Mouse (Mus musculus) hindbrain, embryonic 11.5 days (tissue): ENCODE measurements at regions not wholly inside any gene's neighbourhood (a gene's known extent, or its start where the extent isn't known, plus 50 kb on each side); places are given as distances from the start of the nearest gene placed in this dataset.

Experiments
- ATAC-seq: fragments of 200-750 bp; cut with Nextera tagmentation; 2 replicates; pipeline ENCODE4 v1.8.0; 2017; ENCODE audit warnings: mild to moderate bottlenecking, moderate TSS enrichment, moderate library complexity; ENCODE audit not compliant: low FRiP score
- DNase-seq: peaks from one replicate; pipeline ENCODE4 v3.0.0-alpha.2; 2015; ENCODE audit warnings: low spot score
- H3K27ac ChIP-seq: fragments of 300-500 bp; sonication (generic); 2 replicates; pipeline ENCODE4 v1.5.1; 2014; ENCODE audit warnings: mild to moderate bottlenecking, low read depth, low read length
- H3K27me3 ChIP-seq: fragments of 300-500 bp; sonication (generic); 2 replicates; pipeline ENCODE4 v1.6.1; 2014; ENCODE audit warnings: mild to moderate bottlenecking, low read length, moderate library complexity, mixed read lengths; ENCODE audit not compliant: control insufficient read depth, insufficient read depth
- H3K36me3 ChIP-seq: fragments of 300-500 bp; sonication (generic); 2 replicates; pipeline ENCODE4 v1.6.1; 2014; ENCODE audit warnings: mild to moderate bottlenecking, low read length, moderate library complexity, mixed read lengths; ENCODE audit not compliant: control insufficient read depth, insufficient read depth
- H3K4me1 ChIP-seq: fragments of 300-500 bp; sonication (generic); replicated peaks from 2 replicates; pipeline ENCODE4 v1.6.1; 2014; ENCODE audit warnings: low read length, mixed read lengths; ENCODE audit not compliant: control insufficient read depth, insufficient read depth
- H3K4me2 ChIP-seq: fragments of 300-500 bp; sonication (generic); replicated peaks from 2 replicates; pipeline ENCODE4 v1.6.1; 2014; ENCODE audit warnings: mild to moderate bottlenecking, low read depth, low read length
- H3K4me3 ChIP-seq: fragments of 300-500 bp; sonication (generic); 2 replicates; pipeline ENCODE4 v1.5.1; 2014; ENCODE audit warnings: low read depth, low read length
- H3K9ac ChIP-seq: fragments of 300-500 bp; sonication (generic); 2 replicates; pipeline ENCODE4 v1.6.1; 2014; ENCODE audit warnings: low read depth, low read length
- H3K9me3 ChIP-seq: fragments of 300-500 bp; sonication (generic); 2 replicates; pipeline ENCODE4 v1.6.1; 2016; ENCODE audit warnings: low read length; ENCODE audit not compliant: control insufficient read depth
- WGBS: fragments of 180-500 bp; shearing (Covaris S2); extraction: QIAGEN DNeasy Blood & Tissue Kit; methylation state at CpG from one replicate; pipeline ENCODE4 v1.1.7; 2014; 5-methylcytosine and 5-hydroxymethylcytosine counted together

DNA sequence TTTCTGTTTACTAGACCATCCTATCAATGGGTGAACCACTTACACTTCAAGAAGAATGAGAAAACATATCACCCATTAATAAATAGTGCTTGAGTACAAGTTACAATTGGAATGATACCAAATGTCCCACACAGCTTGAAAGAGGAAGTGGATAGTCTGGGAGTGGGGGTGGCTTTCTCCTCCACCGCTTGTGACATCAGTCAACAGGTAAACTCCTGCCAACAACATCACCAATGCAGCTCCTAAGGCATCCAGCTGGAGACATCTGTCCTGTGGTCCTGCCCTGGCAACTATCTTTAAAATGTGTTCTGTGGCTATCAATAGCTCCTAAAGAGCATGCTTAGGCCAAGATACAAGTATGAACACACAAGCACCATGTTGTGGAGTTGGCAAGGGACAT, 233.7 kb upstream of the Jade1 start:
- H3K9ac ChIP-seq: no peak overlapping the region
- H3K9me3 ChIP-seq: no peaks in the 10 kb centered on the region
- no peak for DNase-seq
- WGBS: 100% methylated on average over 1 of the region's 1 CpGs
- no peak overlapping the region for H3K4me3 ChIP-seq
- H3K4me1 ChIP-seq: no peaks in the 10 kb centered on the region
- no peaks in the 10 kb centered on the region for H3K27me3 ChIP-seq
- no peak overlapping the region for H3K4me2 ChIP-seq
- H3K36me3 ChIP-seq: no peaks in the 10 kb centered on the region
- no peak for ATAC-seq
- no peak overlapping the region for H3K27ac ChIP-seq

DNA sequence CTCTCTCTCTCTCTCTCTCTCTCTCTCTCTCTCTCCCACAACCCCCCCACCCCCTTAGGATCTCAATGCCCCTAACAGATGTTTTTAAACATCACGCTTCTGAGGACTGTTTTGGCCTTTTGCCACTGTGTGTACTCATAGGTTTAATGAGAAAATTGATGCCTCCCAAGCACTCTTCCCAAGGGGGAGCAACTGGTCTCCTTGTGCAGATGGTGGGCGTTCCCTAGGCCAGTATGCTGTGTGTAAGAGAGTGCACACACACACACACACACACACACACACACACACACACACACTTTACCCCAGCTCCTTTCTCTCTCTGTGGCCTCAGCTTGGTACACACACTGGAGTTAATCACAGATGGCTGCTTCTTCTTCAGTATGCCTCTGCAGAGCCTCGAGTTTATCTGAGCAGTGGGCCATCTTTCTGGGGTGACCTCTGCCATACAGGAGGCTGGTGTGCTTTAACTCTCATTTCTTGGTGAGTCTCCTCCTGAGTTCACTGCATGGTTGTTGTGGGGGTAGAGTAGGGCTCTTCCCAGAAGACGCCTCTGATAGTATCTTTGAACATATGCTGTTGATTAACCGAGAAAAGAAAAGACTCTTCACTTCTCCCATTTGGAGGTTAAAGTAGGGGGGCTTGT, 236.2 kb upstream of the Jade1 start:
- DNase-seq (no peak), ATAC-seq (no peak)
- H3K36me3 ChIP-seq: no peaks in the 10 kb centered on the region

DNA sequence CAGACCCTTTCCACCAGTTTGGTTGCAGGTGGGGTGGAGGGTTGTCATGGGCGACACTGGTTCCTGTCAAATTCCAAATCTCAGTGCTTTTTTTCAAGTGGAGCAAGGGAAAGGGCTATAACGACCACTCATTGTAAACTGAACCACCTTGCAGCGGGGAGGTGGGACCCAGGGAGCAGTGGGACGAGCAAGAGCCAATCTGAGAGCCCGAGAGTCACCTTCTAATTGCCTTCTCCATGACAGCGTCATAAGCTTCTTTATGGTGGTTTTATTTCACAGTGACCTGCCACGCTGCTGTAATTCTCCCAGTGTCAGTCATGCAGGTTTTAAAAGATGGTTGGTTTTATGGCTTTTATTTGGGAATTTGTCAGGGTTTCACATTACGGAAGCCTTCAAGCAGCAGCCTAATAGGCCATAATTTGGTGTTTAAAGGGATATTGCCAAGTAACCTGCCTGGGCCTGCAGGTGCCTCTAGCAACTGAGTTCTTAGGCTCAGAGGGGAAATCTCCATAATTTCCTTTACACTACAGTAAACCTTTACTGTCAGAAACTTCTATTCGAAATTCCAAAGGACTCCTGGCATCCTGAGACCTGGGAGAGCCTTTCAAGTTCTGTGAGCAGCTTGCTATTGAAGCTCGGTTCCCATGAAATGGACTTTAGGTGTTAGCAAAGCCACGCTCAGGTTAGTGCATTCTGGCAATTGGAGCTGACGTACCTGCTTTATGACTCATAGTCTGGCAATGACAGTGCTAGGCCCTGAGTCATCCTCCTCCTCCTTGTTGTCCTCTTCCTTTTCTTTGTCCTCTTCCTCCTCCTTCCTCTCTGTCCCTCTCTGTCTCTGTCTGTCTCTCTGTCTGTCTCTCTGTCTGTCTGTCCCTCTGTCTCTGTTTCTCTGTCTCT, 235.6 kb upstream of the Pgrmc2 start:
- no peak overlapping the region for H3K27ac ChIP-seq
- DNase-seq (no peak), ATAC-seq (no peak)
- no peaks in the 10 kb centered on the region for H3K36me3 ChIP-seq
- WGBS: 75% methylated on average over 12 of the region's 12 CpGs
- H3K9ac ChIP-seq: no peak overlapping the region
- H3K9me3 ChIP-seq: no peaks in the 10 kb centered on the region
- no peak overlapping the region for H3K4me3 ChIP-seq
- H3K27me3 ChIP-seq: no peaks in the 10 kb centered on the region
- no peaks in the 10 kb centered on the region for H3K4me1 ChIP-seq
- H3K4me2 ChIP-seq: no peak overlapping the region

More for the DNA sequence above, 236.2 kb upstream of the Jade1 start:
- Histone ChIP-seq H3K9me3 (no peaks in the 10 kb centered on the region), H3K27ac (no peak overlapping the region), H3K4me3 (no peak overlapping the region), H3K4me1 (no peaks in the 10 kb centered on the region), H3K9ac (no peak overlapping the region), H3K27me3 (no peaks in the 10 kb centered on the region), H3K4me2 (no peak overlapping the region)
- WGBS: 54% methylated on average over 5 of the region's 5 CpGs

DNA sequence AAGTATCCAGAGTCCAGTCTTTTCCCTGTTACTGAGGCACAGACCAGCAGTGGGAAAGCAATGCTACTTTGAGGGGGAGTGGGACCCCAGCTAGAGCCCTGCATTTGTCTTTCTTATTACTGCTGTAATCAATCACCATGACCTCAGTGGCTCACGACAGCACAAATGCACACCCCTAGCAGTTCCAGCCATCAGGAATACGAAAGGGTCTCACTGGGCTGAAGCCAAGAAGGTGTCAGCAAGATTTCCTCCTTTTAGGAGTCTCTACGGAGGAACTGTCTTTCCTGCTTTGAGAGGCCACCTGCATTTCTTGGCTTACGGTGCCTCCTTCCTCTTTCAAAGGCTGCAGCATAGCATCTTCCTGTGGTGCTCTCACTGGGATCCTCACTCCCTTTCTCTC, 234.3 kb upstream of the Pgrmc2 start:
- no peak overlapping the region for H3K4me3 ChIP-seq
- WGBS: 42% methylated on average over 4 of the region's 4 CpGs
- H3K4me1 ChIP-seq: no peaks in the 10 kb centered on the region
- H3K27me3 ChIP-seq: no peaks in the 10 kb centered on the region
- ATAC-seq (no peak), DNase-seq (no peak)
- no peaks in the 10 kb centered on the region for H3K9me3 ChIP-seq
- H3K36me3 ChIP-seq: no peaks in the 10 kb centered on the region
- H3K9ac ChIP-seq: no peak overlapping the region
- H3K4me2 ChIP-seq: no peak overlapping the region
- H3K27ac ChIP-seq: no peak overlapping the region

DNA sequence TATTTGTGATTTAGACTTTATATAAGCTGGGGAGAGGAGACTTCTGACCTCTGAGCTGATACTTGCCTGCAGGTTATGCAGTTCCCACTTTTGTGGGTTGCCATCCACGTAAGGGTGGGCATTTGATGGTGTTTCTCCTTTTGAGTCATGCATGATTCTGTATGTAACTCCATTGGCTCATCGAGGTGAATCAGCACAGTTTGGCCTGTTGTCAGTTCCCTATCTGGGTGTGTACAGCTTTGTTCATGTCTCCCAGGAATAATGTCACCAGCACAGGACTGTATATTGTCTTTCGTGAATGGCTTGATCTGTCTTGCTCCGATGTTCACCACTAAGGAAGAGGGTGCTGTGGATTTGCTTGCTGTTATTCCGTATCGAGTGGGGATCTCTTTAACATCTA, 229.6 kb upstream of the Pgrmc2 start:
- DNase-seq (no peak), ATAC-seq (no peak)
- H3K36me3 ChIP-seq: no peaks in the 10 kb centered on the region
- no peaks in the 10 kb centered on the region for H3K27me3 ChIP-seq
- H3K4me1 ChIP-seq: no peaks in the 10 kb centered on the region
- 96% methylated on average over 6 of the region's 6 CpGs for WGBS
- H3K9me3 ChIP-seq: no peaks in the 10 kb centered on the region
- H3K4me2 ChIP-seq: no peak overlapping the region
- H3K27ac ChIP-seq: no peak overlapping the region
- H3K4me3 ChIP-seq: no peak overlapping the region
- no peak overlapping the region for H3K9ac ChIP-seq

DNA sequence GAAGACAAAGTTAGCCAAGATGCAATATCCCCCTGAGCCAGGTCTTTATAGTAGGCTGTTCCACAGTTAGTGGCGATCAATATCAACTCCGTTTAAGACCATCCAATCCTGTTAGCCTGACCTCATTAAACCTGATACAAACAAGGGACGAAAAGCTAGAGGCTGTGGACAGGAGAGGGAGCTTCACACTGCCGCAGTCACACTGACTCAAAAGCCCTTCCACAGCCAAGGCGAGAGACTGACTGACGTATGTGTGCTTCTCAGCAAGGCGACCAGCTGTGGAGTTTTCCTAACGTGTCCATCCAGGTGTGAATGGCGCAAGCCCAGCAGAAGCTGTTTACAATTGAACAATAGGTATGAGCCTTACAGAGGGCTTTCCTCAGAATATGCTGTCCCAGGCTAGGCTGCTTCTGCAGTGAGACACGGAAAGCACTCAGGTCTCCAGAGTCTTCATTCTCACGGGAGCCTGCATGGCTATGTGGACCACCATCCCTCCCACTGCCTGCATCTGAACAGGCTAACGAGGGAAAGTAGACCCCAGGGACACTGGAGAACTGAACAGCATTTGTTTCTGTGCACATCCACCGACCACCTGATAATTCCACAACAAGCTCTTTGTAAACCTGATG, 224.7 kb upstream of the Pgrmc2 start:
- WGBS: 78% methylated on average over 13 of the region's 13 CpGs
- no peak; the same call in 1 of the 2 replicates for ATAC-seq

DNA sequence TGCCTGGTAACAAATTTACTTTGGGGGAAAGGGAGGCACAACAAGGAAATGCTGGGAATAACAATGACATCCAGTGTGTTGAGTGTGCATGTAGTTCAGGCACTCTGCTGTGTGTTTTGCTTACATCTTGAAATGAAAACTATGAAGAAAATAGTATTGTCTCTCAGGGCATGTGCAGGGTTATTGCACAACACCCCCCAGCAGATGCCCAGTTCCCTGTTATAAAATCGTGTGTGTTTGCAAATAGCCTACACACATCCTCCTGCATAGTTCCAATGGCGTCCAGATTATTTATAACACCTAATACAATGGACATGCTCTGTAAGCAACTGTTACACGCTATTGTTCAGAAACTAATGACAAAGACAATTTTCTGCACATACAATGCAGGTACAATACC, 220.0 kb upstream of the Pgrmc2 start:
- Histone ChIP-seq H3K27me3 (no peaks in the 10 kb centered on the region), H3K27ac (no peak overlapping the region), H3K4me3 (no peak overlapping the region), H3K4me1 (no peaks in the 10 kb centered on the region), H3K9ac (no peak overlapping the region), H3K36me3 (no peaks in the 10 kb centered on the region), H3K4me2 (no peak overlapping the region), H3K9me3 (no peaks in the 10 kb centered on the region)
- DNase-seq: no peak
- 86% methylated on average over 3 of the region's 3 CpGs for WGBS
- no peak for ATAC-seq

More for the DNA sequence above, 224.7 kb upstream of the Pgrmc2 start:
- Histone ChIP-seq H3K27me3 (no peaks in the 10 kb centered on the region), H3K36me3 (no peaks in the 10 kb centered on the region), H3K4me1 (no peaks in the 10 kb centered on the region), H3K9me3 (no peaks in the 10 kb centered on the region), H3K4me2 (no peak overlapping the region), H3K4me3 (no peak overlapping the region), H3K9ac (no peak overlapping the region), H3K27ac (no peak overlapping the region)
- DNase-seq: no peak

DNA sequence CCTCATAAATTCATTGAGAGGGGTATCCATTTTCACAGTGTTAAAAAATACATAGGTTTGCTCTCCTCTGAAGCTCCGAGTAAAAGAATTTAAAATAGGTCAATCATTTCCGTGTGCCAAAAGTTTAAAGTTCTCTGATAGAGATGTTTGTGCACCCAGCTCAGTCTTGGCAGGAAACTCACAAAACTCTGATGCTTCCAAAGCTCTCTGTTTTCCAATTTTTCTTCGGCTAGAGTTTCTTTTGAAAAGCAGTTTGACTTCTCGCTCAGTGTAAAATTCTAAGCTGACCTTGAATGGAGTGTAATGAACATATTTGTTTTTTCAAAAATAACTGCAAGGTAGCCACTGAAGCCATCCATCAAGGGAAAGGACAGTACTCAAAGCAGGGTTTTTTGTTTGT, 215.9 kb upstream of the Pgrmc2 start:
- WGBS: 85% methylated on average over 4 of the region's 4 CpGs
- Histone ChIP-seq H3K27ac (no peak overlapping the region), H3K36me3 (no peaks in the 10 kb centered on the region), H3K27me3 (no peaks in the 10 kb centered on the region), H3K4me2 (no peak overlapping the region), H3K9me3 (no peaks in the 10 kb centered on the region), H3K9ac (no peak overlapping the region), H3K4me3 (no peak overlapping the region), H3K4me1 (no peaks in the 10 kb centered on the region)
- no peak for DNase-seq
- ATAC-seq: no peak
